Mouse (Mus musculus) pancreas, adult 10 weeks (tissue): Measurements from ENCODE around the gene Rnase2a. TPM values are rescaled to one million over a fixed set of nuclear protein-coding genes. Genes with fewer than 3 reads are reported as not detected.

ENCODE experiments used
- polyA plus RNA-seq: library from polyadenylated mRNA; stranded (reverse); fragments of 350-450 nt; fragmentation: Illumina TruSeq; extraction: RNeasy Lipid Tissue Mini Kit (QIAGEN cat#74804); gene quantifications from one replicate; pipeline ENCODE4 v1.2.3, GENCODE M21; 2015; ENCODE audit warnings: low read depth, low replicate concordance; ENCODE audit not compliant: insufficient read depth

Rnase2a gene
- not detected for polyA plus RNA-seq

GRCm38 (mm10) chr14:51256041-51256440 is at the start of gene Rnase2a:
TSS of gene Rnase2a (minus strand) at chr14:51256112.

Other genes starting within 250 kb of the Rnase2a start
- gene Rnase10, start 248.4 kb downstream of the Rnase2a start, polyA plus RNA-seq: not detected
- not detected for gene Rnase9, start 214.2 kb downstream of the Rnase2a start, polyA plus RNA-seq
- gene Rnase11, start 205.9 kb downstream of the Rnase2a start, polyA plus RNA-seq: not detected
- not detected for gene Rnase12, start 198.5 kb downstream of the Rnase2a start, polyA plus RNA-seq
- gene Olfr750, start 181.7 kb downstream of the Rnase2a start, polyA plus RNA-seq: not detected
- gene Rnase4, start 165.0 kb downstream of the Rnase2a start, polyA plus RNA-seq: 124 TPM
- gene Ang, start 165.0 kb downstream of the Rnase2a start, polyA plus RNA-seq: 58.7 TPM
- gene Eddm3b, start 141.7 kb downstream of the Rnase2a start, polyA plus RNA-seq: not detected
- gene Rnase6, start 132.2 kb downstream of the Rnase2a start, polyA plus RNA-seq: not detected
- 15,145 TPM for gene Rnase1, start 109.3 kb downstream of the Rnase2a start, polyA plus RNA-seq
- not detected for gene Rnase2b, start 93.9 kb downstream of the Rnase2a start, polyA plus RNA-seq
- not detected for gene Ang2, start 57.0 kb downstream of the Rnase2a start, polyA plus RNA-seq
- not detected for gene Ear14, start 52.7 kb downstream of the Rnase2a start, polyA plus RNA-seq
- gene Gm7247, start 105.6 kb upstream of the Rnase2a start, polyA plus RNA-seq: not detected
- not detected for gene Vmn2r88, start 154.7 kb upstream of the Rnase2a start, polyA plus RNA-seq
- not detected for gene Vmn2r89, start 195.7 kb upstream of the Rnase2a start, polyA plus RNA-seq